Mouse (Mus musculus) myocyte (in vitro differentiated cells): ENCODE results near the gene Gmcl1.

Experiments used
- CEBPB ChIP-seq: IDR thresholded peaks from 2 replicates; pipeline ENCODE4 v1.6.1; 2011; ENCODE audit warnings: mild to moderate bottlenecking, moderate library complexity; ENCODE audit not compliant: poor library complexity, insufficient read depth, severe bottlenecking
- E2F4 ChIP-seq: IDR thresholded peaks from one replicate; pipeline ENCODE4 v1.6.1; 2011; ENCODE audit warnings: mild to moderate bottlenecking, control low read depth, moderate library complexity; ENCODE audit not compliant: insufficient read depth
- MAX ChIP-seq: IDR thresholded peaks from one replicate; pipeline ENCODE4 v1.6.1; 2011; ENCODE audit warnings: low read depth, mild to moderate bottlenecking, control low read depth
- MYOD1 ChIP-seq, 3 experiments: IDR thresholded peaks; one replicate each; pipeline ENCODE4 v1.6.1; 2011; ENCODE audit warnings: control low read depth in 2 of 3, low read depth in 2 of 3, mild to moderate bottlenecking in 2 of 3, moderate library complexity in 1 of 3; ENCODE audit not compliant: insufficient read length in 2 of 3, control insufficient read depth in 1 of 3
- MYOG ChIP-seq, 3 experiments: IDR thresholded peaks; one replicate each; pipeline ENCODE4 v1.6.1; 2011; ENCODE audit warnings: control low read depth in 2 of 3, low read depth in 2 of 3, mild to moderate bottlenecking in 2 of 3; ENCODE audit not compliant: insufficient read length in 2 of 3, control insufficient read depth in 1 of 3, insufficient read depth in 1 of 3
- POLR2A ChIP-seq: IDR thresholded peaks from one replicate; pipeline ENCODE4 v1.6.1; 2011; ENCODE audit warnings: low read depth, mild to moderate bottlenecking, control low read depth, moderate library complexity; ENCODE audit not compliant: insufficient read length
- POLR2AphosphoS2 ChIP-seq: IDR thresholded peaks from one replicate; pipeline ENCODE4 v1.6.1; 2011; ENCODE audit warnings: low read depth, control low read depth; ENCODE audit not compliant: insufficient read length
- REST ChIP-seq: IDR thresholded peaks from one replicate; pipeline ENCODE4 v1.6.1; 2011; ENCODE audit warnings: mild to moderate bottlenecking, control low read depth, moderate library complexity; ENCODE audit not compliant: insufficient read depth, insufficient read length
- SRF ChIP-seq: IDR thresholded peaks from one replicate; pipeline ENCODE4 v1.6.1; 2011; ENCODE audit warnings: low read depth; ENCODE audit not compliant: control insufficient read depth, insufficient read length
- TCF12 ChIP-seq: IDR thresholded peaks from one replicate; pipeline ENCODE4 v1.6.1; 2011; ENCODE audit warnings: mild to moderate bottlenecking, control low read depth; ENCODE audit not compliant: poor library complexity, insufficient read depth, severe bottlenecking
- USF1 ChIP-seq: IDR thresholded peaks from one replicate; pipeline ENCODE4 v1.6.1; 2011; ENCODE audit warnings: low read depth, mild to moderate bottlenecking, control low read depth, moderate library complexity

GRCm38 (mm10) chr6:86750961-86751360 lies 17.8 kb upstream of the Gmcl1 start:
- TF ChIP-seq MAX (no peak), POLR2A (no peak), TCF12 (no peak), CEBPB (no peak), USF1 (no peak), E2F4 (no peak), MYOG (IDR thresholded peaks at IDR 0.05; ENCODE audit: control insufficient read depth in 1 of 3, insufficient read depth in 1 of 3, insufficient read length in 2 of 3, low read depth in 2 of 3) (no peak), POLR2AphosphoS2 (no peak), REST (no peak), MYOD1 (IDR thresholded peaks at IDR 0.05; ENCODE audit: control insufficient read depth in 1 of 3, insufficient read length in 2 of 3, low read depth in 2 of 3) (no peak), SRF (no peak)
